Mouse (Mus musculus) right cerebral cortex, postnatal 25 days (tissue): ENCODE data around the gene Rfc4.
"Not testable (repeated sequence)": the region's sequence is repeated elsewhere in the genome, so short reads cannot be mapped to it uniquely, and the experiment has no call there.

Source experiments
- DNase-seq: peaks from one replicate; pipeline ENCODE4 v3.0.0; 2022

The Rfc4 gene

DNA sequence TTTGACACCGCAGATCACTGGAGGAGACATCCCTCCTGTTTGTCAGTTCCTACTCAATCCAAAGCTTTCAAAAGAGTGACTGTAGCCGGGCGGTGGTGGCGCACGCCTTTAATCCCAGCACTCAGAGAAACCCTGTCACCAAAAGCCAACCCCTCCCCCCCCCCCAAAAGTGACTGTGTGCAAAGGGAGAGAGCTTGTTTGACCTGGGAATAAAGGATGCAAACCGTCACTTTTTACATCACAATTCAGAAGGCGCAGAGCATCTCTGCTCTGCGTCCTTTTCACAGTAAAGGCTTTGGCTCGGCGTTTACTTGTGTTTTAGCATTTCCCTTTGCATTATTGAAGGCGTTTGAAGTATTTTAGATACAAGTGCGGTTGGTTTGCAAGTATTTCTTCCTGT, 27.9 kb downstream of the Rfc4 start:
- no peak for DNase-seq

DNA sequence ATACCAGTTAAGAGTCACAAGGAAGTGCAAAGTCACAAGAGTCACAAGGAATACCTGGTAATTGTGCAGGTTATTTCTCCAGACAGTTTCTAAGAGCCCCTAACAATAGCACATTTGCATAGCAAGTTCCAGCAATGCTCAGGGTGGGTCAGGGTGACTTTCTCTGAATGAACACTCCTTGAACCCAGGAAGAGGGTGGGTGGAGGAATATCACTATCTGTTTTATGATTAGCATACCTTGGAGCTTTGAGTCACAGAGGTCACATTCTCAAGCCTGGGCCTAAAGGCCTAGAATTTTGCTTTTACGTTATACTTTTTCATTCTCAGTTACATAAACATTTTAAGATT, 29.5 kb downstream of the Rfc4 start:
- not testable (repeated sequence) for DNase-seq

DNA sequence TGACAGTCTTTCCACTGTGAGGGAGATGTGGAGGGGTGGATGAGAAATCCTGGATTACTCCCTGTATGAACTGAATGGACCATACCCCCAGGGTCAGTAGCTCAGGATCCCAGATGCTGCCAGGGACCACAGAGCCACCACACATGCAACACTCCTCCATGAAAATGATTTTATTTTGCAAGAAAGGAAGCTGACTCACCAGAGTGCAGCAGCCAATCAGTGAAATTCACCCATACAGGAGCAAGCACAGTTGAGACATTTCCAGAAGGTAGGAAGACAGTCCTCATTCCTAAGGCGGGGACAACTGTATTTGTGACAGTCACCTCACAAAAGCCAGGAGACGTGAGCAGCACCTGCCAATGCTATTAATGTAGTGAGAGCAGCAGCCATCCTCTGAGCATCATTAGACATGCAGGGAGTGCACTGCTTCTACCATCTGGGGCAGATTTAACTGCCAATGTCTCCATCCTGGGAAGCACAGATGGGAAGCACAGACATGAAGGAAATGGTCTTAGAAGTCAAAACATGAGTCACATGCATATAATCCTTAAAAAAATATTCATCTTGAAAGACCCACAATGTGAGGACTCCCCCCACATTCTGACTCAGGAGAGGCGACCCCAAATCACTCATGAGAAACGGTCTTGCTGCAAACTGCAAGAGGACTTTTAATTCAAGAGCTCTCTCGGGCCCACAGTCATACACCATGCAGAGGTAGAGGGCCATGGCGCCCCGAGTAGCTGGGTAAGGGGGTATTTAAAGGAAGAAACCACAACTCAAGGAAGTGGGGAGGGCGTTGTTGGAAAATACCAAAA, 30.0 kb downstream of the Rfc4 start:
- peak; percentile 43 for DNase-seq

DNA sequence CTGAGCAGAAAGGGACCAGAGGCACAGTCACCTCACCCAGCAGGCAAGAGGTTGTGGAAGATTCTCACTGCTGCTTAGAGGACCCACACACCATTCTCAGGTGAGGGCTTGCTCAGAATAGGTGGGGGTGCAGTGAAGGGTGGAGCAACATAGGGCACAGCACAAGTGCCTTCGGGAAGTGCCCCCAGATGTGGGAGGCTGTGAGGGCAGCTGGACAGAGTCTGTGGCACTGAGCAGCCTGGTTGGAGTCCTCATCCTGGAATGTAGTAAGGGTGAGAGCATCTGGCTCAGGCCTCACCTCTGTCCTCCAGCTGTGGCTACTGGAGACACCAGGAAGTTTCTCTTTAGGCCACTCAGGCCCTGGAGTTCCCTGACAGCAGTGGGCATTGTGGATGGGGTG, 30.7 kb downstream of the Rfc4 start:
- DNase-seq: not testable (repeated sequence)

DNA sequence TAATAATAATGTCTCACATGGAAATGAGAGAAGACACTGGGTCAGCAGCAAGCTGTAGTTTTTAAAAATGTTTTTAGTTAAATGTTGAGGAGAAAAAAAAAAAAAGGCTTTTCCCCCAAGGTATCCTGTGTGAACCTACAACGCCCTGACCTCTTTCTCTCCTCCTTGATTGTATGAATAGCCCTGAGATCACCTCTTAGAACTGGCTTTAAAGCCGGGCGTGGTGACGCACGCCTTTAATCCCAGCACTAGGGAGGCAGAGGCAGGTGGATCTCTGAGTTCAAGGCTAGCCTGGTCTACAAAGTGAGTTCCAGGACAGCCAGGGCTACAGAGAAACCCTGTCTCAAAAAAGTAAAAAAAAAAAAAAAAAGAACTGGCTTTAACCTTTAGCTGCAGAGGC, 32.0 kb downstream of the Rfc4 start:
- not testable (repeated sequence) for DNase-seq

DNA sequence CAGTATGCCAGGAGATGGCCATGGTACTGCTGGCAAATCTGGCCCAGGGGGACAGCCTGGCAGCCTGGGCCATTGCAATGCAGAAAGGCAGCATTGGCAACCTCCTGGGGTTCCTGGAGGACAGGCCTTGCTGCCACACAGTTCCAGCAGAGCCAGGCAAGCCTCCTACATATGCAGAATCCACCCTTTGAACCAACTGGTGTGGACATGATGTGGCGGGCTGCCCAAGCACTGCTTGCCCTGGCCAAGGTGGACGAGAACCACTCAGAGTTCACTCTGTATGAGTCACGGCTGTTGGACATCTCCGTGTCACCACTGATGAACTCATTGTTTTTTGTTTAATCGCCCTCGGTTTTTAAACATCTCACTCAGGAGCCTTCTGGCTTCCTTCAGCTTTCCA, 33.4 kb downstream of the Rfc4 start:
- no peak for DNase-seq

DNA sequence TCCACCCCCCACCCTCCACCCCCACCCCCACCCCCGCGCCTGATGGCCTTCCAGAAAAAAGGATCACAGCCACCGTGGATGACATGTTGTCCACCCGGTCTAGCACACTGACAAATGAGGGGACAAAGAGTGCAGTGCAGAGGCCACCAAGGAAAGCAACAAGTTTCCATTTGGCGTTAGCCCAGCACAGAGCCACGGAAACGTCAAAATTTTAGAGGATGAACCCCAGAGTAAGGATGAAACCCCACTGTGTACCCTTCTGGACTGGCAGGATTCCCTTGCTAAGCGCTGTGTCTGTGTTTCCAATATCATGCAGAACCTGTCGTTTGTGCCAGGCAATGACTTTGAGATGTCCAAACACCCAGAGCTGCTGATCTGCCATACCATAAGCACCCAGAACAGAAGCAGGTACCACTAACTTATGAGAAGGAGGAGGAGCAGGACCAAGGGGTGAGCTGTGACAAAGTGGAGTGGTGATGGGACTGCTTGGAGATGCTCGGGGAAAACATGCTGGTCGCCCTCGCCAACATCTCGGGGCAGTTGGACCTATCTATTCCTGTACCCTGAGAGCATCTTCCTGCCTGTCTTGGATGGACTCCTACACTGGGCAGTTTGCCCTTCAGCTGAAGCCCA, 34.1 kb downstream of the Rfc4 start:
- no peak for DNase-seq

DNA sequence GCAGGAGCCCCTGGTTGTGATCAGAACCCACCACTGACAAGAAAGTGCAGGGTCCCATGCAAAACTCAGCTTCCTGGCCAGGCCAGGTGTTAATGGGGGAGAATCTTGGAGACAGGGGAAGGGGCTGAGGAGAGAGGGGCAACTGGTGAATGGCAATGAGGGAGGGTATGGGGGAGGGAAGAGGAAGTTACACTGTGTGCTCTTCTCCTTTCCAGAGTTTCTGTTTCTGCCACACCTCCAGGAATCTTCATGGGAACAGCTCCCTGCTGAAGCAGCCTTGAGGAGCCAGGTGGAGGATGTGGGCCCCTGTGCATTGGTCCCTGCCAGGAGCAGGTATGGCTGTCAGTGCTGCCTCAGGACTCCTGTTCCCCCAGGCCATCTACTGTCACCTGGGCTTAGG, 36.2 kb downstream of the Rfc4 start:
- not testable (repeated sequence) for DNase-seq

DNA sequence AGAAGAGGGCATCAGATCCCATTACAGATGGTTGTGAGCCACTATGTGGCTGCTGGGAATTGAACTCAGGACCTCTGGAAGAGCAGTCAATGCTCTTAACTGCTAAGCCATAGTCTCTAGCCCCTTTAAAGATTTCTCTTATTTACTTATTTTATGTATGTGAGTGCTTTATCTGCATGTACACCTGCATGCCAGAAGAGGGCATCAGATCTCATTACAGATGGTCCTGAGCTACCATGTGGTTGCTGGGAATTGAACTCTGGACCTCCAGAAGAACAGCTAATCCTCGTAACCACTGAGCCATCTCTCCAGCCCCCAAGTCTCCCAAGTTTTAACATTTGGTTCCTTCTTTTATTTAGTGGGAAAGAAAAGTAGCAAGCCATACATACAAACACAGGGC, 39.0 kb downstream of the Rfc4 start:
- not testable (repeated sequence) for DNase-seq

DNA sequence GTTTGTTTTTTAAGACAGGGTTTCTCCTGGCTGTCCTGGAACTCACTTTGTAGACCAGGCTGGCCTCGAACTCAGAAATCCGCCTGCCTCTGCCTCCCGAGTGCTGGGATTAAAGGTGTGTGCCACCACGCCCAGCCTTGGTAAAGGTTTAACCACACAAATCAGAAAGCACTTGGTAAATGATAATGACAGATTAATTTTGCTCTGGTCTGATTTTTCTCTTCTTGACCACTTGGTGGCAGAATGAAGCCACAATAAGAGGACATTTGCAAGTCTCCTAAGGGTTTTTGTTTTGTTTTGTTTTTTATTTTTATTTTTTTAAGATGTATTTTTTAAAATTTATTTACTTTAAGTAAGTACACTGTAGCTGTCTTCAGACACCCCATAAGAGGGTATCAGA, 39.8 kb downstream of the Rfc4 start:
- not testable (repeated sequence) for DNase-seq

DNA sequence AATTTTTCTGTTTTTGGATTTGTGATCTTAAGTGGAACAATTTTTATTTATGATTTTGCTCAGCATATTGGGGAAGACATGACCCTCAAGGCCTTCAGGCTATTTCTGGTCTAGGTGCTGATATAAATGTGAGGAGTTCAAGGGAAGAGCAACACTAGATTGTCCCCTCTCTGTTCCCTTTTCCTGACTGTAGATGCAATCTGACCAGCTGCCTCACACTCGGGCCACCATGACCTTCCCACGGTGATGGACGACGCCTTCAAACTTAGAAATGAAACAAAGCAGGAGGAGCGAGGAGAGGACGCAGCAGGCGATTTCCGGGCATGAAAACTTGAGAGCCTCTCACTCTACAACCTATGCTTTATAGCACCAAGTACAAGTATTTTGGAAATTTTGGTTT, 40.4 kb downstream of the Rfc4 start:
- not testable (repeated sequence) for DNase-seq

DNA sequence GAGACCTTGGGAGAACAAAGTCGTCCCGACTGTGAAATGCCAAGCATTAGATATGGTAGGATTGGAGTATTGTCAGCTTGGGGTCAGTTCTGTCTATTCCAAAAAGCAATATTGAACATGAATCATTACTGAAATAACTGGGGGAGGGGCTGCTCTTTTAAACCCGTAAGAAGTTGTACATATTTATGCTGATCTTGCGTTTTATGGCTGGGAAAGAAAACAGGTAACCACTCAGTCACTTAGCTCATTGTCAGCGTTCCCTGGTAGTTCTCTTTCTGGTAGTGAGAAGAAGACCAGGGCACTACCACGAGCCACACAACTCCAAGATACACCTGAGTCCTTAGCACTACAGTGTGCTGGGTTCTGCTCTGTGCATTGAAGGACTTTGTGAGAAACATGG, 50.0 kb downstream of the Rfc4 start:
- not testable (repeated sequence) for DNase-seq
